Mouse (Mus musculus) olfactory bulb, adult 2 months (tissue): Measurements from ENCODE around the gene Ndufaf2.

ENCODE experiments used
- CTCF ChIP-seq: fragments of 200-500 bp; IDR thresholded peaks from 2 replicates; pipeline ENCODE4 v1.5.1; 2012; ENCODE audit warnings: low read depth, mild to moderate bottlenecking, low read length, moderate library complexity; ENCODE audit not compliant: insufficient read depth
- POLR2A ChIP-seq: fragments of 200-500 bp; IDR thresholded peaks from 2 replicates; pipeline ENCODE4 v1.6.1; 2012; ENCODE audit warnings: mild to moderate bottlenecking, low read depth, low read length, moderate library complexity; ENCODE audit not compliant: insufficient read depth

- TF ChIP-seq CTCF (no peak), POLR2A (peak; percentile 36; the same call in 1 of the 2 replicates)
Measured at GRCm38 (mm10) chr13:108158465-108159240, at the start of gene Ndufaf2, which contains the start of gene Ercc8.
